Mouse (Mus musculus) limb, embryonic 14.5 days (tissue): ENCODE measurements at regions not wholly inside any gene's neighbourhood (a gene's known extent, or its start where the extent isn't known, plus 50 kb on each side); places are given as distances from the start of the nearest gene placed in this dataset.

ENCODE experiments used
- ATAC-seq: fragments of 200-750 bp; cut with Nextera tagmentation; 2 replicates; pipeline ENCODE4 v1.8.0; 2017; ENCODE audit warnings: low read depth, moderate number of reproducible peaks, moderate TSS enrichment; ENCODE audit not compliant: low FRiP score
- DNase-seq: peaks from one replicate; pipeline ENCODE4 v3.0.0-alpha.2; 2015; ENCODE audit warnings: low spot score
- H3K27ac ChIP-seq: fragments of 300-500 bp; sonication (generic); replicated peaks from 2 replicates; pipeline ENCODE4 v1.5.1; 2014; ENCODE audit warnings: low read depth, mild to moderate bottlenecking, low read length, moderate library complexity, mixed read lengths
- H3K27me3 ChIP-seq: fragments of 300-500 bp; sonication (generic); 2 replicates; pipeline ENCODE4 v1.6.1; 2014; ENCODE audit warnings: low read length, mixed read lengths; ENCODE audit not compliant: control insufficient read depth, insufficient read depth
- H3K36me3 ChIP-seq: fragments of 300-500 bp; sonication (generic); 2 replicates; pipeline ENCODE4 v1.6.1; 2014; ENCODE audit warnings: mild to moderate bottlenecking, low read length, moderate library complexity, mixed read lengths; ENCODE audit not compliant: control insufficient read depth, insufficient read depth
- H3K4me1 ChIP-seq: fragments of 300-500 bp; sonication (generic); 2 replicates; pipeline ENCODE4 v1.6.1; 2014; ENCODE audit warnings: antibody characterized with exemption, low read length, mixed read lengths; ENCODE audit not compliant: control insufficient read depth, insufficient read depth
- H3K4me2 ChIP-seq: fragments of 300-500 bp; sonication (generic); replicated peaks from 2 replicates; pipeline ENCODE4 v1.6.1; 2014; ENCODE audit warnings: low read depth, mild to moderate bottlenecking, low read length, moderate library complexity; ENCODE audit not compliant: severe bottlenecking
- H3K4me3 ChIP-seq: fragments of 300-500 bp; sonication (generic); replicated peaks from 2 replicates; pipeline ENCODE4 v1.5.1; 2014; ENCODE audit warnings: low read length
- H3K9ac ChIP-seq: fragments of 300-500 bp; sonication (generic); 2 replicates; pipeline ENCODE4 v1.6.1; 2014; ENCODE audit warnings: mild to moderate bottlenecking, low read depth, low read length, moderate library complexity; ENCODE audit not compliant: severe bottlenecking
- H3K9me3 ChIP-seq: fragments of 300-500 bp; sonication (generic); 2 replicates; pipeline ENCODE4 v1.6.1; 2016; ENCODE audit warnings: low read length; ENCODE audit not compliant: control insufficient read depth
- POLR2A ChIP-seq: fragments of 200-500 bp; IDR thresholded peaks from 2 replicates; pipeline ENCODE4 v1.8.0; 2012; ENCODE audit warnings: inconsistent platforms, mild to moderate bottlenecking, moderate library complexity, borderline replicate concordance; ENCODE audit not compliant: insufficient read depth, insufficient read length; ENCODE audit errors: extremely low read depth
- WGBS: fragments of 180-500 bp; shearing (Covaris S2); extraction: QIAGEN DNeasy Blood & Tissue Kit; methylation state at CpG from one replicate; pipeline ENCODE4 v1.1.7; 2014; 5-methylcytosine and 5-hydroxymethylcytosine counted together

DNA sequence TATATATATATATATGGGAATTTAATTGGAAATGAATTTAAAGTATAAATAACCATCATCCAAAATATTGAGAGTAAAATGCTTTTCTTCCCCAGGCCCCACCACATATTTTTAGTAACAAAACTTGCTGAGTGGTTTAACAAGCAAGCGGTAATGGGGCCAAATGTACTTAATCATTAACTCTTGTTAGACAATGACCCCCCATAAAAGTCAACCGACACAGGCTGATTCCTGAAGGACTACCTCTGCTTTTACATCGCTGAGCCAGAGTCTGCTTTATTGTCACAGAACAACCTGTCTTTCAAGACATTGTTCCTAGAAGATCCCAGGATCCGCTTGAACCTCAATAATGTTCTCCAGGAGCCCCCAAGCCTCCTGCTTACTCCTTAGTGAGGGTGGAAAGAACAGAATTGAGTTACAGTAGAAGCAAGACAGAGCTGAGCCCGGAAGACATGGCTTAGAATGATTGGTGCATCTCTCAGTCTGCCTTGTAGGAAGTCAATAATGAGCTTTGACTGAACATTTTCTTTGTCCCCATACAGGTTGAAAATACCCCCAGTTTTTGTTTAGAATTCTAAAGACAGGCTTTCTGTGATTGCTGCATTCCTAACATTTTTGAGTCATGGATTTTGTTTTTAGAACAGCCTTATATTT, 78.0 kb upstream of the Olig3 start:
- DNase-seq (no peak), ATAC-seq (no peak)
- no peak for TF ChIP-seq POLR2A
- Histone ChIP-seq H3K4me3 (no peak overlapping the region), H3K27me3 (no peaks in the 10 kb centered on the region), H3K36me3 (no peaks in the 10 kb centered on the region), H3K4me1 (no peaks in the 10 kb centered on the region), H3K4me2 (no peak overlapping the region), H3K27ac (no peak overlapping the region), H3K9ac (no peak overlapping the region), H3K9me3 (no peaks in the 10 kb centered on the region)
- WGBS = 45% methylated on average over 5 of the region's 5 CpGs

DNA sequence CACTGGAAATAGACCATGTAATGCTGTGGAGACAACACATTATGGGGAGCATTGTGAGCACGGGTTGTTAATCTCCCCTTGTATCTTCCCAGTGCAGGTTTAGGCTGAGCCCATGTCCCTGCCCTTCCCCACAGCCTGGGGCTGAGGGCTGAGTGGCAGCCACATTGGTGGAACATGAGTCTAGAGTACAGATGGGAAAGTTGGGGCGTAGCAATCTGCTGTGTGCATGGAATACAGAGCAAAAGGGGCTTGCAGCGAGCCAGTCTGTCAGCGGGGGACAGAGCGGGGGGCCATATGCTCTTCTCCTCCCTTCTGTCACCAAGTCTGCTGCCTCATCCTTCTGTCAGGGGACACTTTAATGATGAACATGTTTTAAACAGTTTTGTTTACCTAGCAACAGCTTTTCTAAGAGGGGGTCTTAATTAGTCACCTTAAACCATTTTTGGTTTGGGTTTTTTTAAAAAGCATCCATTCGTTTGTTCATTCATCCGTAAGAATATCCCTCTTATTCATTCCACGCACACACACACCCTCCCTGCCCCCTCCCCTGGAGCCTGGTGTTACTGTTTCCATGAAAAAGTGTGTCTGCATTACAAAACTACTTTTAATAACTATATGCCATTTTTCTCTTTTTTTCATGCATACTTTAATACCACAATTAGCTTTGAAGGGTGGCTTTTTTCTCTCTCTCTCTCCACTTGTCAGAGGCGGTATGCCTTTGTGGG, 79.1 kb upstream of the Olig3 start:
- Histone ChIP-seq H3K36me3 (no peaks in the 10 kb centered on the region), H3K9me3 (no peaks in the 10 kb centered on the region), H3K4me1 (no peaks in the 10 kb centered on the region), H3K27me3 (no peaks in the 10 kb centered on the region), H3K27ac (no peak overlapping the region), H3K4me2 (no peak overlapping the region), H3K9ac (no peak overlapping the region), H3K4me3 (no peak overlapping the region)
- no peak for TF ChIP-seq POLR2A
- no peak for ATAC-seq
- DNase-seq = no peak
- 64% methylated on average over 9 of the region's 9 CpGs for WGBS

DNA sequence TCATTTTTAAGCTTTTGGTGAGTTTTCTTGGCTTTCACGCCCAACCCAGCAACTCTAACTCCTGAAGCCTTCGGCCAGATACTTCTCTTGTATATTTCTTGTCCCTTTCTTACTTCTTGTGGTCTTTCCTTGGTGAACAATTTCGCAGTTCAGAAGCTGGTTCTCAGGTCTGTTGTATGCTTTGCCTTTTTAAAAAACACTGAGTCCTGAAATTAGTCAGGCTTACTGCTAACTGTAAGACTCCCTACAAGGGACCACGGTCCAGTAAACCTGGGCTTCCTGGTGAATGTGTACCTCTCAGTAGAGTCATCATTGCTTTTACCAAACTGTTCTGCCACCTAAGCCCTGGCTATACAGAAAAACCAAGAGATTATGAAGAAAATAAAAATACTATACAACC, 81.3 kb upstream of the Olig3 start:
- Histone ChIP-seq H3K4me2 (no peak overlapping the region), H3K27ac (no peak overlapping the region), H3K4me3 (no peak overlapping the region), H3K9me3 (no peaks in the 10 kb centered on the region), H3K4me1 (no peaks in the 10 kb centered on the region), H3K9ac (no peak overlapping the region), H3K27me3 (no peaks in the 10 kb centered on the region), H3K36me3 (no peaks in the 10 kb centered on the region)
- DNase-seq = no peak
- 89% methylated on average over 4 of the region's 4 CpGs for WGBS
- no peak for ATAC-seq
- TF ChIP-seq POLR2A = no peak

DNA sequence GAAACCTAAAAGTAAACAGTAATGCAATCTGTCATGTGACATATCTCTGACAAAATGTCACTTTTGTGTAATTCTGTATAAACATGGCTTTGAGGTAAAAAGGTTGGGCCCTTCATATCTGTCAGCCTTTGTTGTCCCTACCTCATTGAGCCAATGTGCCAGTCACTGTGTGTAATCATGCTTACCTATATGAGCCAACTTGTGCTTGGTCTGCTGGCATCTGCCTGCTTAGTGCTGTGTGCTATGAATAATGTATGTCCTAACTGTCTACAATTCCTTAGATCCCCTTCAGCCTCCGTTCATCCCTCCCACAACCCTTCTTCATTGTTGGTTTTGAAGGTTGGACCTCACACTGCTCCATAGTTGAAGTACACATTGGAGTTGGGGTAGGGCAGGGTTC, 86.9 kb upstream of the Olig3 start:
- Histone ChIP-seq H3K27ac (no peak overlapping the region), H3K9ac (no peak overlapping the region), H3K27me3 (no peaks in the 10 kb centered on the region), H3K4me3 (no peak overlapping the region), H3K4me2 (no peak overlapping the region), H3K9me3 (no peaks in the 10 kb centered on the region), H3K36me3 (no peaks in the 10 kb centered on the region), H3K4me1 (no peaks in the 10 kb centered on the region)
- no peak for DNase-seq
- no peak for ATAC-seq
- TF ChIP-seq POLR2A = no peak
- WGBS = 80% methylated on average over 1 of the region's 1 CpGs

DNA sequence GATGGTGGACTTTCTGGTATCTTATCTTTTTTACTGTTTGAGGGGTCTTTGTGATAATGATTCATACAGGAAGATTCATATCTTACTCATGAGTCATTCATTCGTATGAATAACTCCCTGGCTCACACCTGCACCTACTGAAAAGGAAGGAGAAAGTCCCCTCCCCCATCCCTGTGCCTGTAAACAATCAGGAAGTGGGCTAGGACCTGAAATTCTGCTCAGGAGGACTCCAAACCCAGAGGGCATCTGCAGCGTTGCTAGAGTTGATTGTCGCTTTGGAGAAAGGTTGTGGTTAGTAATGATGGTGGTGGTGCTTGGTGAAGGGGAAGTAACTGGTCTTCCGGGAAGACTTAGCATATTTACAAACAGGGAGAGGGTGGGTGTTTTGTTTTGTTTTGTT, 88.3 kb upstream of the Olig3 start:
- no peak for TF ChIP-seq POLR2A
- Histone ChIP-seq H3K27ac (no peak overlapping the region), H3K9me3 (no peaks in the 10 kb centered on the region), H3K4me2 (no peak overlapping the region), H3K4me1 (no peaks in the 10 kb centered on the region), H3K27me3 (no peaks in the 10 kb centered on the region), H3K9ac (no peak overlapping the region), H3K4me3 (no peak overlapping the region), H3K36me3 (no peaks in the 10 kb centered on the region)
- 59% methylated on average over 4 of the region's 4 CpGs for WGBS
- ATAC-seq = no peak
- no peak for DNase-seq
